Mouse (Mus musculus) E14TG2a.4 (cell line): ENCODE results near the gene Ehhadh.

ENCODE experiments used
- CTCF ChIP-seq: conservative IDR thresholded peaks from 2 replicates; pipeline ENCODE4 v1.5.1; 2014; ENCODE audit warnings: low read length
- NANOG ChIP-seq: IDR thresholded peaks from 2 replicates; pipeline ENCODE4 v1.6.1; 2014; ENCODE audit warnings: borderline replicate concordance, low read length, mixed read lengths
- POU5F1 ChIP-seq: IDR thresholded peaks from 2 replicates; pipeline ENCODE4 v1.6.1; 2014; ENCODE audit warnings: low read length, borderline replicate concordance

DNA sequence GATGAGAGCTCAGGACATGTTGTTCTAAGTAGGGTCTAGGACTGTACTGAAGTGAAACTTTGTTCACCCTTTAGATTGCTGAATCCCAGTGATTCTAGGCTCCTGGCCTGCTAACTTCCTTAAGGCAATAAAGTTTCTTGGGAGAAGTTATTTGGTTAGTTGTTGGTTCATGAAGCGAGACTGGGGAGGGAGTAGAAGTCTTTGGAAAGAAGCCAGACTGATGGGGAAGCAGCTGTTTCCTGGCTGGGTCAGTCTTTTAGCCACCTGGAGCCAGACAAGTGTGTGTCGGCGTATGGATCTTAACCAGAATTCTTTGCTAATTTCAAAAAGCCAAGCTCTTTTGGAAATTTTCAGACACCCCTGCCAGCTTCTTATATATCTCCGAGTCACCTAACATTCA, 39.5 kb upstream of the Ehhadh start:
- no peak for TF ChIP-seq CTCF
- TF ChIP-seq NANOG, result no peak
- no peak for TF ChIP-seq POU5F1
